Mouse (Mus musculus) CD4-positive, CD25-positive, alpha-beta regulatory T cell, adult 4 months (primary cell): ENCODE data around the gene Phf21a. TPM values are rescaled to one million over a fixed set of nuclear protein-coding genes. Genes with fewer than 3 reads are reported as not detected.

Experiments
- ATAC-seq: one replicate; pipeline ENCODE4 v1.8.0; 2017
- polyA plus RNA-seq, 2 experiments: library from polyadenylated mRNA; unstranded; fragments of 100-300 nt; shearing (Covaris generic); gene quantifications; one replicate each; pipeline ENCODE4 v1.2.1; 2017

Phf21a gene
- polyA plus RNA-seq, 2 experiments from 2014 or later, result 76.1 to 88.7 TPM

DNA sequence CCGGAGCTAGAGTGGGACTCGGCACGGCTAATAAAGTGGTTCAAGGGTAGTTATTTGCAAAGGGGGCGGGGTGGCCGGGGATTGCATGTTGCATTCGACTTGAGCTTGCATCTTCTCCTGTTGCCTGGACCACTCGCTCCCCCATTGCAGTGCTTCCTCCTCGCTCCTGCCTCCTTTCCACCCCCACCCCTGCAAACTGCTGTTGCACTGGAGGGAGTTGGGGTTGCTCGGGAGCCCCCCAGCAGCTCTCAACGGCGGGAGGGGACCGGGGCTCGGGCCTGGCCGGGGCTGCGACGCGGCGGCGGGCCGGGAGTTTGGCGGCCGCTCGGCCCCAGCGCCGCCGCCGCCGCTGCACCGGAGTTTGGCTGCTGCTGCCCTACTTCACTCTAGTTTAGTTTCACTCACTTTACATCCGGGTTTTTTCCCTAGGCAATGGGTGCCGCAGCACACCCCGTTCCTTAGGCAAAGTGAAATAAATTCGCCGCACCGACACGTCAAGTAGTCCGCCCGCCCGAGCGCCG lies 90.1 kb downstream of the Phf21a start:
- ATAC-seq, result peak; percentile 55

GRCm38 (mm10) chr2:92183613-92184076 lies 90.7 kb downstream of the Phf21a start:
- peak; percentile 70 for ATAC-seq

- ATAC-seq, result peak; percentile 14
Measured at GRCm38 (mm10) chr2:92184077-92184921, 91.4 kb downstream of the Phf21a start.

- ATAC-seq, result peak; percentile 44
Measured at GRCm38 (mm10) chr2:92185062-92185765, 92.3 kb downstream of the Phf21a start.

DNA sequence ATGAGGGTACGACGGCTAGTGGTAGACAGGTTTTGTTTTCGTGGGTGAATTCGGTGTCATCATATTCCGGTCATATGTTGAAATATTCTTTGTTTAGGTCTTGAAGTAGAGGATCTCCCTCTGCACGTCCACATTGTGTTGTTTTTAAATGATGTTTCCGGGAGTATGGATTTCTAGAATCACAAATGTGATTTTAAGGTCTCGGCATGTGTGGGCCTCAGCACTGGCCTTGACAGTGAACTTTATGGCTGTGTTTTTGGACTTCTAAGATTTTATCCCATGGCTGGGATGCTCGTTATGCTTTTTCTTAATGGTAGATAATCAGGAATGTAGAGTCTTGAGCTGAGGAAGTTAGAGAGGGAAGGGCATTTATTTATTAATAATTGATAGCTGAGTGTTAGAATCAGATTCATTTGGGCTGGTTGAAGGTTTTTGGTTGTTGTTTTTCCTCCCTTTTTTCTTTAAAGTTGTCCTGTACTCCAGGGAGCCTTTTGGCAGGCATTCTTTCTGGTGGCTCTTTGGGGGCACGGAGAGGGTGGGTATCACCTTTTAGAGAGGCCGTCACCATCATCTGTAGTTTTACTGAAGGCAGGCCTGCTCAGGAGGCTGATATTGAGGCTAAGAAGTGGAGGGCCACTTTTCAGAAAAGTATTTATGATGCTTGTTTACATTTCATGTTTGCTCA lies 93.0 kb downstream of the Phf21a start:
- peak; percentile 1 for ATAC-seq

GRCm38 (mm10) chr2:92187061-92187460 lies 94.1 kb downstream of the Phf21a start:
- no peak for ATAC-seq

- no peak for ATAC-seq
Measured at GRCm38 (mm10) chr2:92188744-92189143, 95.8 kb downstream of the Phf21a start.

DNA sequence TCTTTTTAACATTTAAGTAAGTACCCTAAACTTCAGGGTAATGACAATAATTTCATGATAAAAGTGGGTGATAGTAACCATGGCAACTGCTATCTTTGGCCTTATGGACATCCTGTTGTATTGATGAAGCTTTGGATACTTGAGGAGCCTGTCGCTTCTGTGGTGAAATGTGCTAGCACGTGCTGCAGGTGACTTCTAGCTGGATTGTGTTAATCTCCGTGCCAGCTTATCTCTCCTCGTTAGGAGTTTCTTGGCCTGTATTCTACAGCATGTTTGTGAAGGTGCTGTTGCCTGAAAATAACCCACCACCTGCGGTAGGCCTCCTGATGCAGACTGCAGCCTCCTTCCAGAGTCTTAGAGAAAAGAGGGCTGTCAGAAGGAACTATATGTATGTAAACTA lies 98.0 kb downstream of the Phf21a start:
- no peak for ATAC-seq

GRCm38 (mm10) chr2:92191826-92192581 lies 99.1 kb downstream of the Phf21a start:
- ATAC-seq, result peak; percentile 96

DNA sequence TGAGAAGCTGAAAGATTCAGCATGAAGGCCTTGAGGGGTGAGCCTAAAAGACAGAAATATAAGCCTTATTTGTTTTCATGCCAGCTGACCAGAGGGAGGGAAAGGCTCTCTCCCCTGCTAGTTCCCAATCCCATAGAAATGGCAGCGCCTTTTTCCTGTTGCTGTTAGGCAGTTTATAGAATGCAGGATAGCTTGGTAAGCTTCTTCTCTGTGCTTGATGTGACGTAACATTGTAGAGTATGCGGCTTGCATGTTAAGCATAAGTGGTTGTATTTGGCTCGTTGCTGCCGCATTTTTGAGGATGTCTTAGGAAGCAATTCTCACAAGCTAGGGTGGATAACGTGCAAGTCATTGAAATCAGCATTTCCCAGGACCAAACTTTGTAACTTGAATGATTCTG lies 105.2 kb downstream of the Phf21a start:
- ATAC-seq, result no peak

- ATAC-seq, result no peak
Measured at GRCm38 (mm10) chr2:92198747-92199146, 105.8 kb downstream of the Phf21a start.

- peak; percentile 23 for ATAC-seq
Measured at GRCm38 (mm10) chr2:92199562-92200286, 106.8 kb downstream of the Phf21a start.

DNA sequence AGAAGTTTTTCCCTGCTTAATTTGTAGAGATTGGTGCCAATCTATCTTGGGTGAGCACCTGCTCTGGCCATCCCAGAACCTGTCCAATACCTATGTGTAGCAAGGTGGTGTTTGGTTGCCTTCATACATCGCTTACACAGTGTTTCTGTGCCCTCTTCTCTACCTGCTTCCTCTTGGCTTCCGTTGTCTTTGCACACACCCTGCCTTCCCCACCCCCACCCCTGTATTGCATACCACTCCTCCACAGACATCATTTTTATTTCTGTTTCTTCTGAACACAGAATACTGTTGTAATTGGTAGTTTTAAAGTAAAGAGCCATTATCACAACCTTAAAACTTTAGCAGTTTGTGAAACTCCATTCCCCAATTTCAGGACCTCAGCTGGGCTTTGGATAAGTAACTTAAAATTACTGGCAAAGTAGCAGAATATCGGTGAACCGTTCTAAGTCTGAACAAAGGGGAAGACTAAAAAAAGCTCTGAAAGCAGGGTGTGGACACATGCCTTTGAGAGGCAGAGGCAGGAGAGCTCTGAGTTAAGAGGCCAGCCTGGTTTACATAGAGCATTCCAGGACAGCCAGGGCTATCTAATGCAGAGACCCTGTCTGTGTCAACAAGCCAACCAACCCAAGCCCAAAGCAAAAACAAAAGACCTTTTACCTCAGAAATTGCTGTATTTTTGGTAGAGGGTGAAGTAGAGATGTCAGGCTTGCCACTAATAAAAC lies 109.6 kb downstream of the Phf21a start:
- ATAC-seq, result peak; percentile 53

DNA sequence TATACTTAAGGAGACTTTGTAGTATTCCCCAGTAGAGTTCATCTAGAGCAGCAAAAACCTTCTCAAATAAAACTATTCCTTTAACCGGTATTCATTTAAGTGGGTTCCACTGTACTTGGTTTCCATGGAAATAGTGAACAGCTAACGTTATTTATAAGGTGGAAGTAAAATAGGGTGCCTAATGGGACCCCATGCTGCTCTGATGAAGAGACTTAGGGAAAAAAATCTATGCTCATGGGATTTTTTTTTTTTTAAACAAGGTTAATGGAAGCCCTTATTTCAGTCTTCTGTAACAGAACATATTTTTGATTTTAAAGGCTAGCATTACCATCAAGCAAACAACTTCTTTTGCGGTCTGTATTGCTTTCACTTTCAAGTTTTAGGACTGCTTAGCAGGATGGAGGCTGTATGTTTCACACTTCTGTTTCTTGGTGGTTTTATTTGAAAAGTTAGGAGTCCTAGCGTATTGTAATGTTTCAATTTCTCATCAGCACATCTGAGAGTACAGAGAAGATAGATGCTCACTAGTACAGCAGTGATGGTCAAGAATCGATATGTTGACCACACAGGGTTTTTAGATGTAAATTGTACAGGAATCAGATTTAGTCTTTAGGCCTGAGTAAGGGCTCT lies 112.2 kb downstream of the Phf21a start:
- peak; percentile 83 for ATAC-seq

DNA sequence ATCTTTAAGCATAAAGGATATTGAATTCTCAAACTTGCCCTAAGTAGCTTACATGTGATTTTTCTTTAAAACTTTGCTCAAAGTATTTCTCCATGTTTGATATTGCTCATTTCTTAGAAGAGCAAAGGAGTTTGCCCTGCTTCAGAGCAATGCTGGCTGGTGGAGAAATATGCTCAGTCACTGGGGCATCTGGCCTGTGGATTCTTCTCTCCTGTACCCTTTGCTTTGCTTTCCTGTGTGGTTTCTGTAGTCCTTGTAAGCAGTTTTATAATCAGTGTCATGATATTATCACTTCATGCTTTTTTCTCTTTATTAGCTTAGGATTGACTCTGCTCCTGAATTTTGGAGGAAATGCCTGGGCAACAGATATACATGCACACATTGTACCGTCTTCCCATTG lies 117.5 kb downstream of the Phf21a start:
- no peak for ATAC-seq

DNA sequence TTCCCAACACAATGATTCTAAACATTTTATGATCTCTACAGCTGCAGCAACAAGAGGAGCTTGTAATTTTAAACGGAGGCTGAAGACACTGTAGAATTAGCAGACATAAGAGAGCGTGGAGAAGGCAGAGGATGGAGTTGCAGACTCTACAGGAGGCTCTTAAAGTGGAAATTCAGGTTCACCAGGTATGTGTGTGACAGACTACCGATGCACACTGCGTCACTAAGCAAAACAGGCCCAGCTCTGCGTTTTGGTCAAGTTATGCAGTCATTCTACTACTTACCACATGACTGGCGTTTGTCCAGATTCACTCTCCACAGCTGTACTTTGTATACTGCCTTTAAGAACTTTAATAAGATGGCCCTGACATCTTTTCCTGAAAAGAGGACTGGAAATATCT lies 128.5 kb downstream of the Phf21a start:
- no peak for ATAC-seq

GRCm38 (mm10) chr2:92225592-92225991 lies 132.7 kb downstream of the Phf21a start:
- no peak for ATAC-seq

DNA sequence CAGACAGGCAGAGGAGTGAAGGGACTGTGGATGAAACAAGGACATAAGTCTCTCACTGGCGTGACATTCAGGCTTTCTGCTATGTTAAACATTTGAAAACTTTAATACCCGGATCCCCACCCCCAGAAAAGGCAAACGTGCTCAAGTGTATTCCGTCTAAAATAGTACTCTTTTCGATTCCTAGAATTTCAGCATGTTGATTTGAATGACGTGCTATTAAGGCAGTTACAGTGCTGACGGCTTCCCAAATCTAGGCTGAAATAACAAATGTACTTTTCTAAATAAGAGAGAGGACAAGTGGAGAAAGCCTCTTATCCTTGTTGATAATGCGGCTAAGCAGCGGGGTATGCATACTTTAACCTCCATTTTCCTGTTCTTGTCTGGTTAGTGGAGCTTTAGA lies 137.1 kb downstream of the Phf21a start:
- ATAC-seq, result no peak

DNA sequence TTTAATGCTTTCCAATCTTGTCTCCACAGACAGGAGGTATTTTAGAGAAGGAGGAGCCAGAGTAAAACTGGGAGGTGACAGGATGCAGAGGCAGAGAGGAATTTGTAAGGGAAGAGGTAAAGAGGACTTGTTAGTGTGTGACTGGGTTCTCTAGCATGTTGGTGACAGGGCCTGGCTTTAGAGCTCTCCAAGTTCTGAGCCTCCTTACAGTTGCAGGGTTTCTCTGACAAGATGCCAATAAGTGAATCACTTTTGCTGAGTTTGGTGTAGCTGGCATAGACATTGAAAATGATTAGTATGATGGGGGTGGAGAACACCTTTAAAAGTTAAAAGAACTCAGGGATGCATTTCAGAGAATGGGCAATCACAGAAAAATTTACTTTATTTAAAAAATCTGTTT lies 138.8 kb downstream of the Phf21a start:
- ATAC-seq, result no peak

GRCm38 (mm10) chr2:92234768-92235332 lies 141.9 kb downstream of the Phf21a start:
- no peak for ATAC-seq
